Mouse (Mus musculus) stomach, embryonic 14.5 days (tissue): Measurements from ENCODE around the gene Phactr2. TPM values are rescaled to one million over a fixed set of nuclear protein-coding genes. Genes with fewer than 3 reads are reported as not detected.

ENCODE experiments used
- ATAC-seq: fragments of 200-750 bp; cut with Nextera tagmentation; 2 replicates; pipeline ENCODE4 v1.8.0; 2017; ENCODE audit warnings: low read depth, moderate TSS enrichment; ENCODE audit not compliant: insufficient number of reproducible peaks, insufficient read depth, low FRiP score
- H3K27ac ChIP-seq: fragments of 300-500 bp; sonication (generic); 2 replicates; pipeline ENCODE4 v1.5.1; 2014; ENCODE audit warnings: mild to moderate bottlenecking, low read length, moderate library complexity, mixed read lengths
- H3K27me3 ChIP-seq: fragments of 300-500 bp; sonication (generic); 2 replicates; pipeline ENCODE4 v1.6.1; 2014; ENCODE audit warnings: low read length, control low read depth, mixed read lengths; ENCODE audit not compliant: control insufficient read depth, insufficient read depth
- H3K36me3 ChIP-seq: fragments of 300-500 bp; sonication (generic); 2 replicates; pipeline ENCODE4 v1.6.1; 2014; ENCODE audit warnings: mild to moderate bottlenecking, control low read depth, low read length, moderate library complexity, mixed read lengths; ENCODE audit not compliant: control insufficient read depth, insufficient read depth
- H3K4me1 ChIP-seq: fragments of 300-500 bp; sonication (generic); 2 replicates; pipeline ENCODE4 v1.6.1; 2014; ENCODE audit warnings: low read length, control low read depth, mixed read lengths; ENCODE audit not compliant: control insufficient read depth, insufficient read depth
- H3K4me2 ChIP-seq: fragments of 300-500 bp; sonication (generic); replicated peaks from 2 replicates; pipeline ENCODE4 v1.6.1; 2014; ENCODE audit warnings: low read depth, low read length, control low read depth
- H3K4me3 ChIP-seq: fragments of 300-500 bp; sonication (generic); 2 replicates; pipeline ENCODE4 v1.5.1; 2014; ENCODE audit warnings: low read depth, low read length, control low read depth
- H3K9ac ChIP-seq: fragments of 300-500 bp; sonication (generic); replicated peaks from 2 replicates; pipeline ENCODE4 v1.6.1; 2014; ENCODE audit warnings: low read depth, mild to moderate bottlenecking, control low read depth, low read length, moderate library complexity, mixed read lengths
- H3K9me3 ChIP-seq: fragments of 300-500 bp; sonication (generic); 2 replicates; pipeline ENCODE4 v1.6.1; 2016; ENCODE audit warnings: low read depth, low read length, control low read depth; ENCODE audit not compliant: control insufficient read depth
- WGBS: fragments of 180-500 bp; shearing (Covaris S2); extraction: QIAGEN DNeasy Blood & Tissue Kit; methylation state at CpG from one replicate; pipeline ENCODE4 v1.1.7; 2014; 5-methylcytosine and 5-hydroxymethylcytosine counted together
- polyA plus RNA-seq: library from polyadenylated mRNA; unstranded; fragments of >200 nt; fragmentation: Nextera tagmentation; extraction: Ambion mirVana; gene quantifications from 2 replicates; pipeline ENCODE4 v1.2.1, GENCODE M21; 2014

Phactr2 gene
- polyA plus RNA-seq, 1 experiment from 2014 or later = 48.8 TPM

- H3K4me3 ChIP-seq = no peak overlapping the region
- H3K9me3 ChIP-seq = no peaks in the 10 kb centered on the region
- ATAC-seq = 0 out of 2 replicates have a peak, but pooled peaks have one; percentile 40
- peaks cover 8% of the 10 kb centered on the region; the same call in 1 of the 2 replicates for H3K4me1 ChIP-seq
- 35% methylated on average over 3 of the region's 3 CpGs for WGBS
- H3K27ac ChIP-seq = peak overlapping the region; percentile 78
- H3K36me3 ChIP-seq = no peaks in the 10 kb centered on the region
- no peaks in the 10 kb centered on the region for H3K27me3 ChIP-seq
- H3K9ac ChIP-seq = no peak overlapping the region
- no peak overlapping the region for H3K4me2 ChIP-seq
Measured at GRCm38 (mm10) chr10:13328602-13329001, 145.6 kb downstream of the Phactr2 start.

GRCm38 (mm10) chr10:13326149-13326873, 147.9 kb downstream of the Phactr2 start:
- H3K9ac ChIP-seq = no peak overlapping the region
- H3K4me2 ChIP-seq = no peak overlapping the region
- no peaks in the 10 kb centered on the region for H3K36me3 ChIP-seq
- no peaks in the 10 kb centered on the region for H3K9me3 ChIP-seq
- H3K27ac ChIP-seq = peak overlapping the region; percentile 29; the same call in 1 of the 2 replicates
- 64% methylated on average over 14 of the region's 14 CpGs for WGBS
- no peak overlapping the region for H3K4me3 ChIP-seq
- H3K27me3 ChIP-seq = no peaks in the 10 kb centered on the region
- peaks cover 14% of the 10 kb centered on the region; the same call in 1 of the 2 replicates for H3K4me1 ChIP-seq
- no peak for ATAC-seq

- Histone ChIP-seq H3K27ac (peak overlapping the region; percentile 99), H3K4me2 (peak overlapping the region; percentile 46), H3K9ac (peak overlapping the region; percentile 76), H3K27me3 (no peaks in the 10 kb centered on the region), H3K4me1 (peaks cover 14% of the 10 kb centered on the region; the same call in 1 of the 2 replicates), H3K9me3 (no peaks in the 10 kb centered on the region), H3K36me3 (no peaks in the 10 kb centered on the region), H3K4me3 (peak overlapping the region; percentile 51)
- ATAC-seq = peak; percentile 75
- under 1% methylated on average over 62 of the region's 62 CpGs for WGBS
Measured at GRCm38 (mm10) chr10:13323806-13324411, 150.3 kb downstream of the Phactr2 start.

DNA sequence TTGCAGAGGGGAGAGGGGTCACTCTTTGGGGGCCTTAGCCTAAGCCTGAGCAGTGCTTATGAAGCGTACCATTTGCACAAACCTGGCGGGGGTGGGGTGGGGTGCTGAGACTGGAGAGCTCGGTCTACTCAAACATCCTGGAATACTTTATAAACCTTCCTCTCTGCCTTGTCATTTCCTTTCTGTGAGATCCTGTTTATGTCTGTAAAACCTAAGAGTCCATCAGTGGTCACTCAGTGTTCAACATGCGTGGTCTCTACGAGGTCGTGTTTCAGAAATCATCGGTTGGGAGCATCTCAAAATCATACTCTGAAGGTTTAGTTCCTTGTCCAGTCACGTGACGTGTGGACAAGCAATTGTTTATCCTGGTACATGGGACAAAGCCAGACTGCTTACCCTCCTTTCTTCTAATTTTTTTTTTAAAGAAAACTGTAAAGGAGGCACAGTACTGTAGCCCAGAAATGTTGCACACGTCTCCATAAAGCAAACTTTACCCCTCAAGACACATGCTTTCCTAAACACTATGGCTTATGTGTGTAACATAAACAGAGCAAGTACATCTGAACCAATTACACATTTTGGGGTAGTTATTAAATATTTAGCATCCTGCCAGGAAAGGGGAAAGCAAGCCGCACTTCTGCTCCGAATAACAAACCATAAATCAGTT, 150.9 kb downstream of the Phactr2 start:
- 4% methylated on average over 12 of the region's 12 CpGs for WGBS
- peak overlapping the region; percentile 99 for H3K27ac ChIP-seq
- no peaks in the 10 kb centered on the region for H3K36me3 ChIP-seq
- peak overlapping the region; percentile 51 for H3K4me3 ChIP-seq
- no peaks in the 10 kb centered on the region for H3K27me3 ChIP-seq
- H3K9ac ChIP-seq = peak overlapping the region; percentile 76
- no peaks in the 10 kb centered on the region for H3K9me3 ChIP-seq
- peaks cover 14% of the 10 kb centered on the region; the same call in 1 of the 2 replicates for H3K4me1 ChIP-seq
- H3K4me2 ChIP-seq = peak overlapping the region; percentile 46
- peak; percentile 61; the same call in 1 of the 2 replicates for ATAC-seq

GRCm38 (mm10) chr10:13314999-13315398, 159.2 kb downstream of the Phactr2 start:
- WGBS = 69% methylated on average over 5 of the region's 5 CpGs
- Histone ChIP-seq H3K4me2 (no peak overlapping the region), H3K27me3 (no peaks in the 10 kb centered on the region), H3K4me3 (no peak overlapping the region), H3K9ac (no peak overlapping the region), H3K9me3 (no peaks in the 10 kb centered on the region), H3K27ac (peak overlapping the region; percentile 29; the same call in 1 of the 2 replicates), H3K36me3 (no peaks in the 10 kb centered on the region), H3K4me1 (peaks cover 28% of the 10 kb centered on the region; the same call in 1 of the 2 replicates)
- ATAC-seq = no peak

- 56% methylated on average over 6 of the region's 6 CpGs for WGBS
- Histone ChIP-seq H3K4me3 (no peak overlapping the region), H3K4me1 (peaks cover 28% of the 10 kb centered on the region; the same call in 1 of the 2 replicates), H3K27ac (no peak overlapping the region), H3K4me2 (no peak overlapping the region), H3K9ac (no peak overlapping the region), H3K36me3 (no peaks in the 10 kb centered on the region), H3K27me3 (no peaks in the 10 kb centered on the region), H3K9me3 (no peaks in the 10 kb centered on the region)
- no peak for ATAC-seq
Measured at GRCm38 (mm10) chr10:13312576-13312975, 161.6 kb downstream of the Phactr2 start.

GRCm38 (mm10) chr10:13311612-13312011, 162.6 kb downstream of the Phactr2 start:
- WGBS = 63% methylated on average over 6 of the region's 6 CpGs
- no peak for ATAC-seq
- Histone ChIP-seq H3K27me3 (no peaks in the 10 kb centered on the region), H3K9ac (no peak overlapping the region), H3K27ac (peak overlapping the region; percentile 52; the same call in 1 of the 2 replicates), H3K36me3 (no peaks in the 10 kb centered on the region), H3K9me3 (no peaks in the 10 kb centered on the region), H3K4me2 (no peak overlapping the region), H3K4me1 (peaks cover 28% of the 10 kb centered on the region; the same call in 1 of the 2 replicates), H3K4me3 (no peak overlapping the region)

GRCm38 (mm10) chr10:13310075-13310474, 164.1 kb downstream of the Phactr2 start:
- no peak overlapping the region for H3K9ac ChIP-seq
- H3K4me2 ChIP-seq = no peak overlapping the region
- H3K4me1 ChIP-seq = peaks cover 23% of the 10 kb centered on the region; the same call in 1 of the 2 replicates
- ATAC-seq = no peak
- no peak overlapping the region for H3K27ac ChIP-seq
- H3K4me3 ChIP-seq = no peak overlapping the region
- WGBS = 51% methylated on average over 3 of the region's 3 CpGs
- H3K9me3 ChIP-seq = no peaks in the 10 kb centered on the region
- no peaks in the 10 kb centered on the region for H3K36me3 ChIP-seq
- H3K27me3 ChIP-seq = no peaks in the 10 kb centered on the region
